Mouse (Mus musculus) kidney, adult 11 months (tissue): Measurements from ENCODE around the gene Pan2.
A peak's percentile ranks its signal among the peaks of the same experiment; 100 is the strongest.

ENCODE experiments used
- DNase-seq: peaks from one replicate; pipeline ENCODE4 v3.0.0; 2022

The Pan2 gene

GRCm38 (mm10) chr10:128337306-128338181, 34.4 kb downstream of the Pan2 start, which contains the start of gene Cs:
TSS of gene Cs (plus strand) at chr10:128337734.
- peak; percentile 96 for DNase-seq

GRCm38 (mm10) chr10:128338415-128338814, 35.3 kb downstream of the Pan2 start:
- DNase-seq: no peak

GRCm38 (mm10) chr10:128338948-128339347, 35.8 kb downstream of the Pan2 start:
- no peak for DNase-seq

- no peak for DNase-seq
Observed at GRCm38 (mm10) chr10:128340257-128340656, 37.1 kb downstream of the Pan2 start.

GRCm38 (mm10) chr10:128343436-128343835, 40.3 kb downstream of the Pan2 start:
- no peak for DNase-seq

- DNase-seq: peak; percentile 74
Observed at GRCm38 (mm10) chr10:128344568-128345275, 41.6 kb downstream of the Pan2 start.

GRCm38 (mm10) chr10:128347541-128347940, 44.4 kb downstream of the Pan2 start:
- DNase-seq: no peak

- no peak for DNase-seq
Observed at GRCm38 (mm10) chr10:128358796-128359195, 55.7 kb downstream of the Pan2 start.

GRCm38 (mm10) chr10:128359226-128359625, 56.1 kb downstream of the Pan2 start:
- no peak for DNase-seq

- no peak for DNase-seq
Observed at GRCm38 (mm10) chr10:128361836-128362235, 58.7 kb downstream of the Pan2 start.

GRCm38 (mm10) chr10:128362568-128362967, 59.4 kb downstream of the Pan2 start:
- no peak for DNase-seq

- DNase-seq: peak; percentile 87
Observed at GRCm38 (mm10) chr10:128367899-128368401, 64.8 kb downstream of the Pan2 start.

GRCm38 (mm10) chr10:128368402-128369217, 65.5 kb downstream of the Pan2 start, which contains the start of gene Coq10a:
TSS of gene Coq10a (minus strand) at chr10:128368997.
- peak; percentile 95 for DNase-seq

- no peak for DNase-seq
Observed at GRCm38 (mm10) chr10:128369218-128369543, 66.0 kb downstream of the Pan2 start.

GRCm38 (mm10) chr10:128369599-128369998, 66.5 kb downstream of the Pan2 start:
- no peak for DNase-seq

- no peak for DNase-seq
Observed at GRCm38 (mm10) chr10:128370021-128370420, 66.9 kb downstream of the Pan2 start.

GRCm38 (mm10) chr10:128370601-128371000, 67.5 kb downstream of the Pan2 start:
- DNase-seq: no peak
